Mouse (Mus musculus) kidney, postnatal 25 days (tissue): Measurements from ENCODE around the gene Ildr1.

Source experiments
- DNase-seq, 2 experiments: peaks; one replicate each; pipeline ENCODE4 v3.0.0; 2021; ENCODE audit warnings: mixed read lengths in 2 of 2

Gene Ildr1

GRCm38 (mm10) chr16:36772996-36773395 lies 79.2 kb downstream of the Ildr1 start:
- DNase-seq, result no peak

DNA sequence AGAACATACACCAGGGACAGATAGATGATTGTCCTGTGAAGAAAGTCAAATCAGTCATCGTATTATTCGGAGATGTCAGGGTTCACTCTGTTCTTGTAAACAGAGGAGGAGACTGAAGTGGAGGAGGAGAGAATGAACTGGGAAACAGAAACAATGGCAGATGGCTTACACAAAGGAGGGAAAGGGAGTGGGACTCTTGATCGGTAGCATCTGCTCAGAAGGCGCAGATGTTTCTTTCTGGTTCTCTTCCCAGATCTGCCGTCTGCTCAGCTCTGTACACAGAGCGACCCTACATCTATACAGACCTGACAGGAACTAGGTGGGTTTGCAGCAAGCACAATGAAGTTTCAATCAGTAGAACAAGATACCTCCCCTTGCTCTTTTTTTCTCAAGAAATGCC lies 81.9 kb downstream of the Ildr1 start:
- no peak for DNase-seq
